Mouse (Mus musculus) forebrain, embryonic 15.5 days (tissue): Measurements from ENCODE around the gene Polg2. TPM values are rescaled to one million over a fixed set of nuclear protein-coding genes. Genes with fewer than 3 reads are reported as not detected.
A peak's percentile ranks its signal among the peaks of the same experiment; 100 is the strongest.
"Not testable (repeated sequence)": the region's sequence is repeated elsewhere in the genome, so short reads cannot be mapped to it uniquely, and the experiment has no call there.

ENCODE experiments used
- ATAC-seq: fragments of 200-750 bp; cut with Nextera tagmentation; replicated peaks from 2 replicates; pipeline ENCODE4 v1.8.0; 2017; ENCODE audit warnings: mild to moderate bottlenecking, moderate TSS enrichment, moderate library complexity
- H3K27ac ChIP-seq: fragments of 300-500 bp; sonication (generic); replicated peaks from 2 replicates; pipeline ENCODE4 v1.5.1; 2015; ENCODE audit warnings: mild to moderate bottlenecking, inconsistent platforms
- H3K27me3 ChIP-seq: fragments of 300-500 bp; sonication (generic); 2 replicates; pipeline ENCODE4 v1.6.1; 2015; ENCODE audit warnings: inconsistent platforms
- H3K36me3 ChIP-seq: fragments of 300-500 bp; sonication (generic); 2 replicates; pipeline ENCODE4 v1.6.1; 2015; ENCODE audit warnings: mild to moderate bottlenecking, inconsistent platforms
- H3K4me1 ChIP-seq: fragments of 300-500 bp; sonication (generic); 2 replicates; pipeline ENCODE4 v1.6.1; 2015; ENCODE audit warnings: inconsistent platforms
- H3K4me2 ChIP-seq: fragments of 300-500 bp; sonication (generic); replicated peaks from 2 replicates; pipeline ENCODE4 v1.6.1; 2015; ENCODE audit warnings: mild to moderate bottlenecking, inconsistent platforms
- H3K4me3 ChIP-seq: fragments of 300-500 bp; sonication (generic); 2 replicates; pipeline ENCODE4 v1.5.1; 2015; ENCODE audit warnings: mild to moderate bottlenecking, inconsistent platforms
- H3K9ac ChIP-seq: fragments of 300-500 bp; sonication (generic); replicated peaks from 2 replicates; pipeline ENCODE4 v1.6.1; 2015; ENCODE audit warnings: mild to moderate bottlenecking, inconsistent platforms
- H3K9me3 ChIP-seq: fragments of 300-500 bp; sonication (generic); 2 replicates; pipeline ENCODE4 v1.6.1; 2016; ENCODE audit warnings: inconsistent platforms
- WGBS: fragments of 180-500 bp; shearing (Covaris S2); methylation state at CpG from one replicate; pipeline ENCODE4 v1.1.7; 2015; ENCODE audit warnings: mixed read lengths; 5-methylcytosine and 5-hydroxymethylcytosine counted together
- polyA plus RNA-seq: library from polyadenylated mRNA; unstranded; fragments of >200 nt; fragmentation: Nextera tagmentation; extraction: Ambion mirVana; gene quantifications from 2 replicates; pipeline ENCODE4 v1.2.1, GENCODE M21; 2015

Gene Polg2
- polyA plus RNA-seq, 1 experiment from 2014 or later: 11.0 TPM

- 61% methylated on average over 3 of the region's 3 CpGs for WGBS
- H3K9ac ChIP-seq: no peak overlapping the region
- no peaks in the 10 kb centered on the region for H3K27me3 ChIP-seq
- peaks cover 67% of the 10 kb centered on the region for H3K36me3 ChIP-seq
- H3K4me3 ChIP-seq: no peak overlapping the region
- no peak for ATAC-seq
- peak overlapping the region; percentile 78 for H3K27ac ChIP-seq
- H3K4me2 ChIP-seq: no peak overlapping the region
- H3K9me3 ChIP-seq: no peaks in the 10 kb centered on the region
- peaks cover 24% of the 10 kb centered on the region for H3K4me1 ChIP-seq
These were observed 37.8 kb upstream of the Polg2 start for GRCm38 (mm10) chr11:106817156-106817555.

- Histone ChIP-seq H3K4me1 (peaks cover 24% of the 10 kb centered on the region), H3K27ac (no peak overlapping the region), H3K9ac (no peak overlapping the region), H3K36me3 (peaks cover 68% of the 10 kb centered on the region), H3K27me3 (no peaks in the 10 kb centered on the region), H3K4me2 (no peak overlapping the region), H3K9me3 (no peaks in the 10 kb centered on the region), H3K4me3 (no peak overlapping the region)
- WGBS: 85% methylated on average over 7 of the region's 7 CpGs
- no peak for ATAC-seq
These were observed 37.0 kb upstream of the Polg2 start for GRCm38 (mm10) chr11:106816316-106816715.

DNA sequence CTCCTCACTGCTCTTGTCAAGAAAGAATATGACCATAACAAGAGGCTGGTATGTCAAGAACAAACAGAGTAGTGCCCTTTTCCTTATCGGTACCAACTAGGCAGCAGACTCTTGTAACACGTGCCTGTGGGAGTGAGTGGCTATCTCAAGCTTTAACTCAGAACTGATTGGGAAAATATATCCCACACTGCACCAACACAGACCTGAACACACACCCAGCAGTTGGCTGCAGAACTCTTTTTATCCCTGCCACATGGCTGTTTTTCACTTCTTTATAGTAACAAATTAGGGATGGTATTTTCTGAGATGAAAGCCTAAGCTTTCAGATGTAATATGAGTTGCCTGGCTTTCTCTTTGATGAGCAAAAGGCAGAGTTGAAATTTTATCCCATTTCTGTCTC lies 36.4 kb upstream of the Polg2 start:
- Histone ChIP-seq H3K27me3 (no peaks in the 10 kb centered on the region), H3K9ac (no peak overlapping the region), H3K36me3 (peaks cover 70% of the 10 kb centered on the region), H3K4me2 (no peak overlapping the region), H3K4me3 (no peak overlapping the region), H3K9me3 (no peaks in the 10 kb centered on the region), H3K27ac (no peak overlapping the region), H3K4me1 (peaks cover 24% of the 10 kb centered on the region)
- ATAC-seq: no peak
- WGBS: 91% methylated on average over 2 of the region's 2 CpGs

GRCm38 (mm10) chr11:106815331-106815730 lies 36.0 kb upstream of the Polg2 start:
- peaks cover 69% of the 10 kb centered on the region for H3K36me3 ChIP-seq
- peaks cover 24% of the 10 kb centered on the region for H3K4me1 ChIP-seq
- H3K9ac ChIP-seq: no peak overlapping the region
- ATAC-seq: no peak
- WGBS: 99% methylated on average over 2 of the region's 2 CpGs
- no peak overlapping the region for H3K27ac ChIP-seq
- no peaks in the 10 kb centered on the region for H3K9me3 ChIP-seq
- H3K4me3 ChIP-seq: no peak overlapping the region
- H3K4me2 ChIP-seq: no peak overlapping the region
- no peaks in the 10 kb centered on the region for H3K27me3 ChIP-seq

DNA sequence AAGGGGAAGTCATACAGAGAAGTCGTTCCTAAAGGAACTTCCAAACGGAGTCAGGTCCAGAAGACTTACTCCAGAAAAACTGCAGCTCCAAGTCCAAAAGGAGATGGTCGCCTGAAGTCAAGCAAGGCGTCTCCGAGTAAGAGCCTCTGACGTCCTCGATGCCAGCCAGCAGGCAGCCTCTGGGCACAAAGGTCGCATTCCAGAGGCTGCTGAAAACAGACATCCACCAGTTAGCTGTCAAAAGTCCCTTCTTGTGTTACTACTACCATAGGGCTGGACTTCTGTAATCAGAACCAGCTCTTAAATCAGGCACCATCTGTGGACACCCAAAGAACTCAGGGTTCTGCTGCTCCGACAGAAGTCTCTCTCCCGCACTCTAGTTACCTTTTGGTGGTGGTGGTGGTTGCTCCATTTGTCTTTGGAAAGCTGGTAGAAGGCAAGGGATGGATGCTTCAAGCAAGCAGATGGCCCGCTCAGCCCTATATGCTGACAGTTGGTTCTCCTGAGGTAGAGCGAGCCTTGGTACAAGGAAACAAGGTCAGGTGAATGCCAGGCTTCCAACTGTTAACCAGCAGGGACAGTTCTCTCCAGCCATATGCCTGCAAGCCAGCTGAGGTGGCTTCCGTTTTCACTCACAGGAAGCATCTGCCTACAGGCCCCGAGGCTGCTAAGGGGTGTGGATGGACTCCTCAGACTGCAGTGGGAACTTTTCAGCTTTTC lies 35.4 kb upstream of the Polg2 start:
- Histone ChIP-seq H3K4me2 (no peak overlapping the region), H3K9ac (no peak overlapping the region), H3K9me3 (no peaks in the 10 kb centered on the region), H3K36me3 (peaks cover 73% of the 10 kb centered on the region), H3K4me1 (peaks cover 24% of the 10 kb centered on the region), H3K27me3 (no peaks in the 10 kb centered on the region), H3K27ac (no peak overlapping the region), H3K4me3 (no peak overlapping the region)
- no peak for ATAC-seq
- WGBS: 89% methylated on average over 14 of the region's 14 CpGs

DNA sequence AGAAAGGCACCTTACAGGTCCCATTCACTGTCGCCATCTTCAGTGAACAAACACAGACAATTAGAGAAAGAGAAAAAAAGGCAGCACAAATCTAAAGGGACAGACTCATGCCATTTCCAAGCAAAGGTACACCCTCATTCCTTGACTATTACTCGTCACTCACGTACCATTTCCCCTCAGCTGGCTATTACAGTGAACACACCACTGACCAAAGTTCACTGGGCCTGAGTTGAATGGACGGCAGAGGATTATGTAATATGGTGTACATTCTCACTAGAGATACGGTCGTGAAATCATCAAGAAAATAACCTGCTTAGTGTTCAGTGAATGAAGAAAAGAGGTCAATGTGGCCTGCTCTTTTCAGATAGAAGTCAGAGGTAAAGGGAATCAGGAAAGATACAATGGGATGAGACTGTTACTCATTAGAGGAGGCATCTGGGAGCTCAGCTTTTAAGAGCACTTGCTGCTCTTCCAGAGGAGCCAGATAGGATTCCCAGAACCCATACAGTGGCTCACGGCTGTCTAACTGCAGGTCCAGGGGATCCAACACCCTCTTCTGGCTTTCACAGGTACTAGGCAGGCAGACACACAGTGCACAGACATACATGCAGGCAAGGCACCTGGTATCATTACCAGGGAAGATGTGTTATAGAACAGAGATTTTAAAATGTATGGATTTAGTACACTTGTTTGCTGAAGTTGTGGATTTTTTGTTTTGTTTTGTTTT lies 33.2 kb upstream of the Polg2 start:
- Histone ChIP-seq H3K4me3 (no peak overlapping the region), H3K4me1 (peaks cover 5% of the 10 kb centered on the region), H3K9me3 (no peaks in the 10 kb centered on the region), H3K27me3 (no peaks in the 10 kb centered on the region), H3K36me3 (peaks cover 78% of the 10 kb centered on the region), H3K27ac (no peak overlapping the region), H3K4me2 (no peak overlapping the region), H3K9ac (no peak overlapping the region)
- WGBS: 88% methylated on average over 7 of the region's 7 CpGs
- no peak for ATAC-seq

DNA sequence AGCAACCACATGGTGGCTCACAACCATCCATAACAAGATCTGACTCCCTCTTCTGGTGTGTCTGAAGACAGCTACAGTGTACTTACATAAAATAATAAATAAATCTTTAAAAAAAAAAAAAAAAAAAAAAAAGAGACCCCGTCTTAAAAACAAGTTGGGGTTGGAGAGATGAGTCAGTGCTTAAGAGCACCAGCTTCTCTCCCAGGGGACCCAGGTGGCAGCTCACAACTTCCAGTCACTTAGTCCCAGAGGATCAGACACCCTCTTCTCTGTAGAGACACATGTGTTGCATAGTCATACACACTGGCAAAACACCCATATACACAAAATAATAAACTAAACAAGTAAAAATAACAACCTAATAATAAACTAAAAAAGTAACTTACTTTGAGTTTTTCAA lies 28.1 kb upstream of the Polg2 start:
- not testable (repeated sequence) for H3K4me3 ChIP-seq, H3K27ac ChIP-seq, H3K9me3 ChIP-seq, H3K4me2 ChIP-seq, H3K9ac ChIP-seq, H3K27me3 ChIP-seq, ATAC-seq, H3K4me1 ChIP-seq
- H3K36me3 ChIP-seq: peaks cover 57% of the 10 kb centered on the region
- 93% methylated on average over 1 of the region's 1 CpGs for WGBS

DNA sequence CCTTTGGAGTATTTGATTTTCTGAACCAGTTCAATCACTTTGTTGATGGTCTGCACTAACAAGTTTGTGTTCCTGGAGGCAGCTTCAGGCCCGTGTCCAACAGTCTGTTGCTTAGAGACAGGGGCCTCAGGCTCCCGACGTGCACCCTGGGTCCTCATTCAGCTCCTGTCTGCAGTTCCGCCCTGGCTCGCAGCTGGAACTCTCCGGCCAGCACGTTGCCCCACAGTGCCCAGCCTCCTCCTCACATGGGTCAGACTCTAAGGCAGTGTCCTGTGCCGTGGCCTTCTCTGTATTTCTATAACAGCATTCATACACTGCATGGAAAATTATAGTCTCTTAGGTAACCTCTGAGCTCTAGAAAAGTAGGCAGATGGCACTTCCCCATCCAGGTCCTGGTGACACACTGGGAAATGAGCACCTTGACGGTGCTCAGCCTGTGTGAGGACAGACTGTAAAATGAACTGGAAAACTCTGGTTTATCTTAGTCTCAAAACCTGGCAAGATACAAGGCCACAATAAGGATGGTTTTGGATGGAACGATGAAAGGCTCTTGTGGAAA lies 22.8 kb upstream of the Polg2 start:
- no peak overlapping the region for H3K27ac ChIP-seq
- 81% methylated on average over 10 of the region's 10 CpGs for WGBS
- H3K4me1 ChIP-seq: no peaks in the 10 kb centered on the region
- H3K9me3 ChIP-seq: no peaks in the 10 kb centered on the region
- no peak overlapping the region for H3K9ac ChIP-seq
- no peak overlapping the region for H3K4me2 ChIP-seq
- peaks cover 71% of the 10 kb centered on the region for H3K36me3 ChIP-seq
- ATAC-seq: no peak
- H3K27me3 ChIP-seq: no peaks in the 10 kb centered on the region
- H3K4me3 ChIP-seq: no peak overlapping the region

- Histone ChIP-seq H3K27ac (no peak overlapping the region), H3K27me3 (no peaks in the 10 kb centered on the region), H3K9me3 (no peaks in the 10 kb centered on the region), H3K4me2 (no peak overlapping the region), H3K9ac (no peak overlapping the region), H3K4me3 (no peak overlapping the region), H3K36me3 (peaks cover 66% of the 10 kb centered on the region), H3K4me1 (peaks cover 4% of the 10 kb centered on the region)
- ATAC-seq: no peak
- 81% methylated on average over 9 of the region's 9 CpGs for WGBS
These were observed 16.3 kb upstream of the Polg2 start for GRCm38 (mm10) chr11:106795679-106796078.

- no peaks in the 10 kb centered on the region for H3K9me3 ChIP-seq
- H3K36me3 ChIP-seq: peaks cover 49% of the 10 kb centered on the region
- no peak overlapping the region for H3K4me3 ChIP-seq
- H3K4me1 ChIP-seq: peaks cover 14% of the 10 kb centered on the region
- ATAC-seq: no peak
- no peaks in the 10 kb centered on the region for H3K27me3 ChIP-seq
- no peak overlapping the region for H3K9ac ChIP-seq
- no peak overlapping the region for H3K4me2 ChIP-seq
- no peak overlapping the region for H3K27ac ChIP-seq
- 85% methylated on average over 4 of the region's 4 CpGs for whole genome bisulfite sequencing
These were observed 14.5 kb upstream of the Polg2 start for GRCm38 (mm10) chr11:106793846-106794245.

DNA sequence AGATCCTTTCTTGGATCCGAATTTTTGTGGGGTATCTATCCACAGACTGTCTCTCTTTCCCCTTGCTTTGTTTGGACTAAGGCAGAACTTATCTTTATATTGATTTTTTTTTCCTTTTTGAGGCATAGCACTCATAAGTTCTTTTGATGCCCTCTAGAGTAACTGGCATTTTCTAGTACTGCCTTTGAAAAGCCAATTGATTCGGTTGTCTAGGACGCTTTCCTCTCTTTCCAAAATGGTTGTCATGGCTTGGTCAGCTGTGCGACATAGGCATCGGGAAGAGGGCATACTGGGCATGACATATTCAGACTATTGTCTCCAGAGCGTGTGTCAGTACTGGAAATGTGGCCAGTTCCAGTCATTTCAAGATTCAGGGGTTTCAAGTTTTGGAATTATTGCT lies 10.3 kb upstream of the Polg2 start:
- Histone ChIP-seq H3K27ac (peak overlapping the region; percentile 99), H3K4me1 (peaks cover 36% of the 10 kb centered on the region), H3K27me3 (no peaks in the 10 kb centered on the region), H3K36me3 (peaks cover 38% of the 10 kb centered on the region), H3K4me3 (peak overlapping the region; percentile 94), H3K4me2 (peak overlapping the region; percentile 80), H3K9me3 (no peaks in the 10 kb centered on the region), H3K9ac (peak overlapping the region; percentile 100)
- under 1% methylated on average over 6 of the region's 6 CpGs for WGBS
- ATAC-seq: no peak

GRCm38 (mm10) chr11:106788775-106789459 lies 9.6 kb upstream of the Polg2 start, which contains the start of the genes Ddx5 and Cep95:
Gene Ddx5, minus strand, starts transcription at chr11:106789185.
Gene Cep95, plus strand, starts transcription at chr11:106789252.
- Histone ChIP-seq H3K9ac (peak within 1 kb of the TSS; percentile 100), H3K4me3 (peak within 1 kb of the TSS; percentile 94), H3K4me2 (peak within 1 kb of the TSS; percentile 80), H3K9me3 (no peaks in the 10 kb centered on the region), H3K36me3 (peaks cover 38% of the 10 kb centered on the region), H3K27ac (peak within 1 kb of the TSS; percentile 99), H3K4me1 (peaks cover 38% of the 10 kb centered on the region), H3K27me3 (no peaks in the 10 kb centered on the region)
- WGBS: under 1% methylated on average over 58 of the region's 58 CpGs
- ATAC-seq: peak; percentile 91
